Mouse (Mus musculus): ENCODE data around the gene Olfr1413. TPM values are rescaled to one million over a fixed set of nuclear protein-coding genes. Genes with fewer than 3 reads are reported as not detected.

Olfr1413 gene
- total and polyA plus RNA-seq, 2 experiments: not detected

- DNase-seq (ENCODE audit: extremely low read depth, low read depth, low spot score): no peak
- WGBS: 47% methylated on average over 4 of the region's 4 CpGs
- Histone ChIP-seq H3K9ac (ENCODE audit: low read depth, low read length) (no peak overlapping the region), H3K4me3 (ENCODE audit: insufficient read depth, low read depth, low read length) (no peak overlapping the region), H3K4me1 (ENCODE audit: control insufficient read depth, insufficient read depth, low read length) (no peaks in the 10 kb centered on the region), H3K27ac (replicated peaks; ENCODE audit: insufficient read depth, low read depth, low read length) (no peak overlapping the region), H3K27me3 (ENCODE audit: control insufficient read depth, insufficient read depth, low read length) (0 out of 2 replicates have a peak, but pooled peaks cover 2% of the 10 kb centered on the region), H3K36me3 (ENCODE audit: control insufficient read depth, insufficient read depth, low read length) (no peaks in the 10 kb centered on the region), H3K79me2 (ENCODE audit: control insufficient read depth, insufficient read depth, low read length) (no peaks in the 10 kb centered on the region)
- TF ChIP-seq POLR2A (IDR thresholded peaks at IDR 0.05; ENCODE audit: extremely low read depth, insufficient read depth, low read length) (no peak), CTCF (IDR thresholded peaks at IDR 0.05; ENCODE audit: low read depth, low read length) (no peak)
These were observed 42.1 kb downstream of the Olfr1413 start for GRCm38 (mm10) chr1:92613175-92613574.

GRCm38 (mm10) chr1:92614516-92614915, 43.4 kb downstream of the Olfr1413 start:
- no peak for TF ChIP-seq POLR2A (IDR thresholded peaks at IDR 0.05; ENCODE audit: extremely low read depth, insufficient read depth, low read length)
- peak; percentile 38; the same call in 1 of the 2 replicates for TF ChIP-seq CTCF (IDR thresholded peaks at IDR 0.05; ENCODE audit: low read depth, low read length)
- H3K4me3 ChIP-seq (ENCODE audit: insufficient read depth, low read depth, low read length): no peak overlapping the region
- H3K27me3 ChIP-seq (ENCODE audit: control insufficient read depth, insufficient read depth, low read length): 0 out of 2 replicates have a peak, but pooled peaks cover 2% of the 10 kb centered on the region
- H3K36me3 ChIP-seq (ENCODE audit: control insufficient read depth, insufficient read depth, low read length): no peaks in the 10 kb centered on the region
- no peaks in the 10 kb centered on the region for H3K4me1 ChIP-seq (ENCODE audit: control insufficient read depth, insufficient read depth, low read length)
- DNase-seq (ENCODE audit: extremely low read depth, low read depth, low spot score): peak; percentile 13
- no peaks in the 10 kb centered on the region for H3K79me2 ChIP-seq (ENCODE audit: control insufficient read depth, insufficient read depth, low read length)
- H3K9ac ChIP-seq (ENCODE audit: low read depth, low read length): no peak overlapping the region
- WGBS: 5% methylated on average over 1 of the region's 1 CpGs
- no peak overlapping the region for H3K27ac ChIP-seq (replicated peaks; ENCODE audit: insufficient read depth, low read depth, low read length)

- Histone ChIP-seq H3K27ac (replicated peaks; ENCODE audit: insufficient read depth, low read depth, low read length) (no peak overlapping the region), H3K4me3 (ENCODE audit: insufficient read depth, low read depth, low read length) (no peak overlapping the region), H3K9ac (ENCODE audit: low read depth, low read length) (no peak overlapping the region), H3K79me2 (ENCODE audit: control insufficient read depth, insufficient read depth, low read length) (no peaks in the 10 kb centered on the region), H3K27me3 (ENCODE audit: control insufficient read depth, insufficient read depth, low read length) (0 out of 2 replicates have a peak, but pooled peaks cover 2% of the 10 kb centered on the region), H3K4me1 (ENCODE audit: control insufficient read depth, insufficient read depth, low read length) (no peaks in the 10 kb centered on the region), H3K36me3 (ENCODE audit: control insufficient read depth, insufficient read depth, low read length) (no peaks in the 10 kb centered on the region)
- TF ChIP-seq POLR2A (IDR thresholded peaks at IDR 0.05; ENCODE audit: extremely low read depth, insufficient read depth, low read length) (no peak), CTCF (IDR thresholded peaks at IDR 0.05; ENCODE audit: low read depth, low read length) (no peak)
- WGBS: 45% methylated on average over 1 of the region's 1 CpGs
- DNase-seq (ENCODE audit: extremely low read depth, low read depth, low spot score): peak; percentile 5
These were observed 44.9 kb downstream of the Olfr1413 start for GRCm38 (mm10) chr1:92616046-92616445.

- TF ChIP-seq CTCF (IDR thresholded peaks at IDR 0.05; ENCODE audit: low read depth, low read length) (no peak), POLR2A (IDR thresholded peaks at IDR 0.05; ENCODE audit: extremely low read depth, insufficient read depth, low read length) (no peak)
- Histone ChIP-seq H3K27ac (replicated peaks; ENCODE audit: insufficient read depth, low read depth, low read length) (no peak within 1 kb of the TSS), H3K79me2 (ENCODE audit: control insufficient read depth, insufficient read depth, low read length) (no peaks in the 10 kb centered on the region), H3K9ac (ENCODE audit: low read depth, low read length) (no peak within 1 kb of the TSS), H3K4me1 (ENCODE audit: control insufficient read depth, insufficient read depth, low read length) (no peaks in the 10 kb centered on the region), H3K4me3 (ENCODE audit: insufficient read depth, low read depth, low read length) (no peak within 1 kb of the TSS), H3K36me3 (ENCODE audit: control insufficient read depth, insufficient read depth, low read length) (no peaks in the 10 kb centered on the region), H3K27me3 (ENCODE audit: control insufficient read depth, insufficient read depth, low read length) (no peaks in the 10 kb centered on the region)
- no peak for DNase-seq (ENCODE audit: extremely low read depth, low read depth, low spot score)
- 59% methylated on average over 2 of the region's 2 CpGs for WGBS
These were observed 46.4 kb downstream of the Olfr1413 start, which contains the start of gene Olfr12 for GRCm38 (mm10) chr1:92617488-92617887. Olfr12 (plus strand) TSS chr1:92617788.

- Histone ChIP-seq H3K4me3 (ENCODE audit: insufficient read depth, low read depth, low read length) (no peak overlapping the region), H3K27ac (replicated peaks; ENCODE audit: insufficient read depth, low read depth, low read length) (no peak overlapping the region), H3K4me1 (ENCODE audit: control insufficient read depth, insufficient read depth, low read length) (no peaks in the 10 kb centered on the region), H3K79me2 (ENCODE audit: control insufficient read depth, insufficient read depth, low read length) (no peaks in the 10 kb centered on the region), H3K36me3 (ENCODE audit: control insufficient read depth, insufficient read depth, low read length) (no peaks in the 10 kb centered on the region), H3K9ac (ENCODE audit: low read depth, low read length) (no peak overlapping the region), H3K27me3 (ENCODE audit: control insufficient read depth, insufficient read depth, low read length) (no peaks in the 10 kb centered on the region)
- no peak for DNase-seq (ENCODE audit: extremely low read depth, low read depth, low spot score)
- TF ChIP-seq CTCF (IDR thresholded peaks at IDR 0.05; ENCODE audit: low read depth, low read length): no peak
- no peak for TF ChIP-seq POLR2A (IDR thresholded peaks at IDR 0.05; ENCODE audit: extremely low read depth, insufficient read depth, low read length)
- WGBS: 29% methylated on average over 4 of the region's 4 CpGs
These were observed 47.2 kb downstream of the Olfr1413 start for GRCm38 (mm10) chr1:92618360-92618759.

Other genes starting within 250 kb of the Olfr1413 start
- 111 and 126 TPM in 2 replicates for gene Ndufa10, start 97.5 kb upstream of the Olfr1413 start, total RNA-seq (2014; rRNA removed)
- gene Ndufa10, start 97.5 kb upstream of the Olfr1413 start, polyA plus RNA-seq (2012; rRNA removed): 140 and 143 TPM in 2 replicates
- not detected in 2 replicates for gene Olfr1416, start 86.2 kb upstream of the Olfr1413 start, total RNA-seq (2014; rRNA removed)
- not detected in 2 replicates for gene Olfr1416, start 86.2 kb upstream of the Olfr1413 start, polyA plus RNA-seq (2012; rRNA removed)
- gene Olfr1415, start 75.2 kb upstream of the Olfr1413 start, total RNA-seq (2014; rRNA removed): not detected in 2 replicates
- not detected in 2 replicates for gene Olfr1415, start 75.2 kb upstream of the Olfr1413 start, polyA plus RNA-seq (2012; rRNA removed)
- gene Olfr1414, start 52.7 kb upstream of the Olfr1413 start, total RNA-seq (2014; rRNA removed): not detected in 2 replicates
- gene Olfr1414, start 52.7 kb upstream of the Olfr1413 start, polyA plus RNA-seq (2012; rRNA removed): not detected in 2 replicates
- gene Olfr1412, start 14.5 kb downstream of the Olfr1413 start, total RNA-seq (2014; rRNA removed): not detected in 2 replicates
- not detected in 2 replicates for gene Olfr1412, start 14.5 kb downstream of the Olfr1413 start, polyA plus RNA-seq (2012; rRNA removed)
- gene Olfr1411, start 23.1 kb downstream of the Olfr1413 start, total RNA-seq (2014; rRNA removed): not detected in 2 replicates
- not detected in 2 replicates for gene Olfr1411, start 23.1 kb downstream of the Olfr1413 start, polyA plus RNA-seq (2012; rRNA removed)
- gene Olfr1410, start 34.5 kb downstream of the Olfr1413 start, total RNA-seq (2014; rRNA removed): not detected in 2 replicates
- not detected in 2 replicates for gene Olfr1410, start 34.5 kb downstream of the Olfr1413 start, polyA plus RNA-seq (2012; rRNA removed)
- not detected in 2 replicates for gene Olfr12, start 46.5 kb downstream of the Olfr1413 start, total RNA-seq (2014; rRNA removed)
- not detected in 2 replicates for gene Olfr12, start 46.5 kb downstream of the Olfr1413 start, polyA plus RNA-seq (2012; rRNA removed)
- gene Cops9, start 70.7 kb downstream of the Olfr1413 start, total RNA-seq (2014; rRNA removed): 121 and 145 TPM in 2 replicates
- gene Cops9, start 70.7 kb downstream of the Olfr1413 start, polyA plus RNA-seq (2012; rRNA removed): 72.0 and 77.3 TPM in 2 replicates
- gene Otos, start 77.5 kb downstream of the Olfr1413 start, total RNA-seq (2014; rRNA removed): not detected in 2 replicates
- gene Otos, start 77.5 kb downstream of the Olfr1413 start, polyA plus RNA-seq (2012; rRNA removed): not detected in 2 replicates